Mouse (Mus musculus) heart, embryonic 11.5 days (tissue): ENCODE data around the gene Bcl7a. TPM values are rescaled to one million over a fixed set of nuclear protein-coding genes. Genes with fewer than 3 reads are reported as not detected.
A peak's percentile ranks its signal among the peaks of the same experiment; 100 is the strongest.

Experiments
- ATAC-seq: fragments of 200-750 bp; cut with Nextera tagmentation; replicated peaks from 2 replicates; pipeline ENCODE4 v1.8.0; 2017; ENCODE audit warnings: moderate library complexity; ENCODE audit not compliant: insufficient number of reproducible peaks, low FRiP score, low TSS enrichment
- H3K27ac ChIP-seq: fragments of 300-500 bp; sonication (generic); 2 replicates; pipeline ENCODE4 v1.5.1; 2014; ENCODE audit warnings: mild to moderate bottlenecking, low read depth, low read length
- H3K27me3 ChIP-seq: fragments of 300-500 bp; sonication (generic); 2 replicates; pipeline ENCODE4 v1.6.1; 2014; ENCODE audit warnings: mild to moderate bottlenecking, low read length, mixed read lengths; ENCODE audit not compliant: control insufficient read depth, insufficient read depth
- H3K36me3 ChIP-seq: fragments of 300-500 bp; sonication (generic); 2 replicates; pipeline ENCODE4 v1.6.1; 2014; ENCODE audit warnings: mild to moderate bottlenecking, low read length, moderate library complexity, mixed read lengths; ENCODE audit not compliant: control insufficient read depth, insufficient read depth
- H3K4me1 ChIP-seq: fragments of 300-500 bp; sonication (generic); 2 replicates; pipeline ENCODE4 v1.6.1; 2014; ENCODE audit warnings: low read length; ENCODE audit not compliant: control insufficient read depth, insufficient read depth
- H3K4me2 ChIP-seq: fragments of 300-500 bp; sonication (generic); 2 replicates; pipeline ENCODE4 v1.6.1; 2014; ENCODE audit warnings: mild to moderate bottlenecking, moderate library complexity
- H3K4me3 ChIP-seq: fragments of 300-500 bp; sonication (generic); 2 replicates; pipeline ENCODE4 v1.5.1; 2014; ENCODE audit warnings: low read depth, low read length
- H3K9ac ChIP-seq: fragments of 300-500 bp; sonication (generic); 2 replicates; pipeline ENCODE4 v1.6.1; 2014; ENCODE audit warnings: mild to moderate bottlenecking, low read depth, low read length, moderate library complexity
- H3K9me3 ChIP-seq: fragments of 300-500 bp; sonication (generic); replicated peaks from 2 replicates; pipeline ENCODE4 v1.6.1; 2016; ENCODE audit warnings: low read length; ENCODE audit not compliant: control insufficient read depth
- WGBS: fragments of 180-500 bp; shearing (Covaris S2); extraction: QIAGEN DNeasy Blood & Tissue Kit; methylation state at CpG from one replicate; pipeline ENCODE4 v1.1.7; 2014; ENCODE audit not compliant: insufficient replicate concordance; 5-methylcytosine and 5-hydroxymethylcytosine counted together
- polyA plus RNA-seq: library from polyadenylated mRNA; unstranded; fragments of >200 nt; fragmentation: Nextera tagmentation; extraction: Ambion mirVana; gene quantifications from 2 replicates; pipeline ENCODE4 v1.2.1, GENCODE M21; 2014

Bcl7a gene
- polyA plus RNA-seq, 1 experiment from 2014 or later: 16.2 TPM

GRCm38 (mm10) chr5:123394303-123394956 lies 50.8 kb downstream of the Bcl7a start, which contains the start of gene Mlxip:
Gene Mlxip (plus strand): TSS chr5:123394798.
- Histone ChIP-seq H3K4me1 (peaks cover 36% of the 10 kb centered on the region), H3K9me3 (no peaks in the 10 kb centered on the region)
- under 1% methylated on average over 45 of the region's 50 CpGs for WGBS

GRCm38 (mm10) chr5:123394957-123395881 lies 51.6 kb downstream of the Bcl7a start:
- no peaks in the 10 kb centered on the region for H3K36me3 ChIP-seq
- peak overlapping the region; percentile 86 for H3K9ac ChIP-seq
- WGBS: under 1% methylated on average over 65 of the region's 65 CpGs
- H3K4me2 ChIP-seq: peak overlapping the region; percentile 93
- ATAC-seq: peak; percentile 42; the same call in 1 of the 2 replicates
- no peaks in the 10 kb centered on the region for H3K9me3 ChIP-seq
- peak overlapping the region; percentile 76 for H3K4me3 ChIP-seq
- H3K4me1 ChIP-seq: peaks cover 36% of the 10 kb centered on the region
- H3K27ac ChIP-seq: peak overlapping the region; percentile 94; the same call in 1 of the 2 replicates
- no peaks in the 10 kb centered on the region for H3K27me3 ChIP-seq

More at GRCm38 (mm10) chr5:123394303-123394956, 50.8 kb downstream of the Bcl7a start, which contains the start of gene Mlxip:
- peak; percentile 94 for ATAC-seq
- no peaks in the 10 kb centered on the region for H3K36me3 ChIP-seq
- peak within 1 kb of the TSS; percentile 94 for H3K27ac ChIP-seq
- H3K4me2 ChIP-seq: peak within 1 kb of the TSS; percentile 93
- peak within 1 kb of the TSS; percentile 76 for H3K4me3 ChIP-seq
- H3K27me3 ChIP-seq: no peaks in the 10 kb centered on the region
- H3K9ac ChIP-seq: peak within 1 kb of the TSS; percentile 86

- ATAC-seq: no peak
- Histone ChIP-seq H3K36me3 (no peaks in the 10 kb centered on the region), H3K4me1 (peaks cover 32% of the 10 kb centered on the region), H3K4me2 (peak overlapping the region; percentile 93), H3K9me3 (no peaks in the 10 kb centered on the region), H3K4me3 (no peak overlapping the region; the same call in 1 of the 2 replicates), H3K27ac (no peak overlapping the region), H3K27me3 (no peaks in the 10 kb centered on the region), H3K9ac (no peak overlapping the region)
- WGBS: 56% methylated on average over 8 of the region's 8 CpGs
Measured at GRCm38 (mm10) chr5:123396901-123397464, 53.3 kb downstream of the Bcl7a start.

DNA sequence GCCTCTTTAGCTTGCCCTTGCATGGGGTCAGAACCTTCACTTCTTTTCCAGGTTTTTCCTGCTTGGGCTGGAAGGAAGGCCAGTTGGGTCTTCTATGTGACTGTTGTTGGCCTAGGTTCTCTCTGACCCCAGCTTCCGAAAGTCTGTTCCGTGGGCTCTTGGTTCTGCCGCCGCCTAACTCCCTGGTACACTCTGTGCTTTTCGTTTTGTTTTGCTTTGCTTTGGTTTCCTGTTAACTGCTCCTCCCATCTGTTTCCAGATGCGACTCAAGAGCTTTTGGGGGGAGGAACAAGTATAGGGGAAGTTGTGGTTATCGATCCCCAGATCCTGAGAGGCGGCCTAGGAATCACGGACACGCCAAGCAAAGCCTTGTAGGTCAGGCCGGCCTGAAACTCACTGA lies 54.2 kb downstream of the Bcl7a start:
- no peak overlapping the region for H3K27ac ChIP-seq
- H3K27me3 ChIP-seq: no peaks in the 10 kb centered on the region
- no peak overlapping the region for H3K4me3 ChIP-seq
- no peak for ATAC-seq
- 63% methylated on average over 11 of the region's 11 CpGs for WGBS
- peak overlapping the region; percentile 93 for H3K4me2 ChIP-seq
- no peak overlapping the region for H3K9ac ChIP-seq
- H3K36me3 ChIP-seq: no peaks in the 10 kb centered on the region
- peaks cover 32% of the 10 kb centered on the region for H3K4me1 ChIP-seq
- H3K9me3 ChIP-seq: no peaks in the 10 kb centered on the region

GRCm38 (mm10) chr5:123398856-123399498 lies 55.3 kb downstream of the Bcl7a start:
- Histone ChIP-seq H3K27me3 (no peaks in the 10 kb centered on the region), H3K4me3 (no peak overlapping the region), H3K9ac (no peak overlapping the region), H3K4me1 (peaks cover 26% of the 10 kb centered on the region), H3K36me3 (no peaks in the 10 kb centered on the region), H3K9me3 (no peaks in the 10 kb centered on the region), H3K4me2 (no peak overlapping the region), H3K27ac (no peak overlapping the region)
- no peak for ATAC-seq
- 89% methylated on average over 4 of the region's 4 CpGs for WGBS

DNA sequence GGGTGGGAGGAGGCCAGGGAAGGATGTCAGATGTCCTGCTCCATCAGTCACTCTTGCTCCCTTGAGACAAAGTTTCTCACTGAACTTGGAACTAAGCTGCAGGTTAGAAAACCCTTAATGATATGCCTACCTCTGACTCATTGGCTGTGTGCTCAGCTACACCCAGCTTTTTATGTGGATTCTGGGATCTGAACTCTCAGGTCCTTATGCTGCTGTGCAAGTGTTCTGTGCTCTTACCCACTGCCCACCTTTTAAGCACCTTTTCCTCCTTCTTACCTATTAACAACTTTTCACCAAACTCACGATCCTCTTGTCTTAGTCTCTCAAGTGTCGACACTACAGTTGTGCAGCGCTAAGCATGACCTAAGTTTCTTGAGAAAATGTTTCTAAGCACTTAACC lies 60.8 kb downstream of the Bcl7a start:
- H3K4me2 ChIP-seq: no peak overlapping the region
- H3K36me3 ChIP-seq: no peaks in the 10 kb centered on the region
- H3K4me1 ChIP-seq: no peaks in the 10 kb centered on the region
- no peak for ATAC-seq
- WGBS: 80% methylated on average over 3 of the region's 3 CpGs
- no peaks in the 10 kb centered on the region for H3K9me3 ChIP-seq
- H3K4me3 ChIP-seq: no peak overlapping the region
- H3K9ac ChIP-seq: no peak overlapping the region
- H3K27ac ChIP-seq: no peak overlapping the region
- no peaks in the 10 kb centered on the region for H3K27me3 ChIP-seq

DNA sequence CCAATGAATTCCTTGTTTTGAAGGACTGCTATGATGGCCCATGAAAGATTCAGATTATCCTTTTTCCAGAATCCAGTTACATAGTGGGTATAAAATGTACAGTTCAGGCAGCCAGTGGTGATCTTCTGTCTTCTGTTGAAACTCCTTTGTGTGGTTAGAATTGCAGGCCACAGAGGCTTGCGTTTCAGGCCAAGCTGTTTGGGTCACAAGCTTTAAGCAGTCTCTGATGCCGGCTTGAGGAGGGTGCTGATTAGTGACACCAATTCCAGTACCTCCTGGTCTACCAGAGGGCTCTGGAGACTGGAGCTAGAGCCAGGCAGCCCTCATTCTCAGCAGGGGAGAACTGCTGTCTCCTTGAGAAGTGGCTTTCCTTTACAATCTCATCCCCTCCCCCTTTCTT lies 63.3 kb downstream of the Bcl7a start:
- ATAC-seq: no peak
- no peaks in the 10 kb centered on the region; the same call in 1 of the 2 replicates for H3K36me3 ChIP-seq
- H3K4me2 ChIP-seq: no peak overlapping the region
- no peak overlapping the region for H3K27ac ChIP-seq
- no peak overlapping the region for H3K4me3 ChIP-seq
- H3K27me3 ChIP-seq: no peaks in the 10 kb centered on the region
- H3K9ac ChIP-seq: no peak overlapping the region
- WGBS: 22% methylated on average over 2 of the region's 2 CpGs
- no peaks in the 10 kb centered on the region for H3K4me1 ChIP-seq
- H3K9me3 ChIP-seq: 0 out of 2 replicates have a peak, but pooled peaks cover 2% of the 10 kb centered on the region

DNA sequence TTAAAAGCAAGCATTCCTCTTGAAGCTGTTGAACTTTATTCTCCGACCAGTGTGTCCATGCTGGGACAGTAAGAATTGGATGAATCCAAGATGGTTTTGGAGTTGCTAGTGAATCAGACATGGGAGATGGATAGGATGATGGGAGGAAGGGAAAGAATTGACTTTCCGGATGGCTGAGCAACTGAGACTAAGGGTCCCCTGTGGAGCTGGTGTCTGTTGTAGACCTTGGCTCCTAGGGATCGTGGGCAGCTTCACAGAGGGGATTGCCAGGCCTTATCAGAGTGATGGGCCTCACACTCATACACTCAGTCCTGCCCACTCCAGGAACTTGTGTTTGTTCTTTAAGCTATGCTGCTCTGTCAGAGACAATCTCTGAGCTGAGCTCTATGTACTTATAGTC lies 64.5 kb downstream of the Bcl7a start:
- no peaks in the 10 kb centered on the region for H3K4me1 ChIP-seq
- H3K27ac ChIP-seq: no peak overlapping the region
- no peaks in the 10 kb centered on the region; the same call in 1 of the 2 replicates for H3K36me3 ChIP-seq
- no peak overlapping the region for H3K4me2 ChIP-seq
- ATAC-seq: no peak
- H3K27me3 ChIP-seq: no peaks in the 10 kb centered on the region
- H3K9me3 ChIP-seq: 0 out of 2 replicates have a peak, but pooled peaks cover 2% of the 10 kb centered on the region
- no peak overlapping the region for H3K4me3 ChIP-seq
- WGBS: 57% methylated on average over 3 of the region's 3 CpGs
- no peak overlapping the region for H3K9ac ChIP-seq
